Mouse (Mus musculus) mature B cell (primary cell): Measurements from ENCODE around the gene Cyp3a57.
"Not testable (repeated sequence)": the region's sequence is repeated elsewhere in the genome, so short reads cannot be mapped to it uniquely, and the experiment has no call there.

Source experiments
- in situ Hi-C: fragments of 300-500 bp; cut with MboI; formaldehyde crosslinking; loops from 2 replicates; pipeline ENCODE4 v1.14.3; 2019

Gene Cyp3a57

GRCm38 (mm10) chr5:145344941-145345340 lies at the start of gene Cyp3a57:
Gene Cyp3a57, plus strand, starts transcription at chr5:145345279.
- in situ Hi-C loops, result no loop called here

- in situ Hi-C loops, result no loop called here
Observed at GRCm38 (mm10) chr5:145300469-145300868, 44.6 kb upstream of the Cyp3a57 start.

GRCm38 (mm10) chr5:145301796-145302195 lies 43.3 kb upstream of the Cyp3a57 start:
- in situ Hi-C loops, result not testable (repeated sequence)

GRCm38 (mm10) chr5:145302424-145302823 lies 42.7 kb upstream of the Cyp3a57 start:
- in situ Hi-C loops, result no loop called here

GRCm38 (mm10) chr5:145306953-145307352 lies 38.1 kb upstream of the Cyp3a57 start:
- in situ Hi-C loops, result not testable (repeated sequence)

- in situ Hi-C loops, result not testable (repeated sequence)
Observed at GRCm38 (mm10) chr5:145307811-145308210, 37.3 kb upstream of the Cyp3a57 start.

GRCm38 (mm10) chr5:145313845-145314244 lies 31.2 kb upstream of the Cyp3a57 start:
- in situ Hi-C loops, result no loop called here

GRCm38 (mm10) chr5:145317141-145317540 lies 27.9 kb upstream of the Cyp3a57 start:
- in situ Hi-C loops, result no loop called here

- in situ Hi-C loops, result not testable (repeated sequence)
Observed at GRCm38 (mm10) chr5:145338756-145339155, 6.3 kb upstream of the Cyp3a57 start.

GRCm38 (mm10) chr5:145349697-145350096 lies 4.6 kb downstream of the Cyp3a57 start:
- in situ Hi-C loops, result no loop called here

GRCm38 (mm10) chr5:145353081-145353480 lies 8.0 kb downstream of the Cyp3a57 start:
- in situ Hi-C loops, result no loop called here

- in situ Hi-C loops, result not testable (repeated sequence)
Observed at GRCm38 (mm10) chr5:145415416-145415815, 70.3 kb downstream of the Cyp3a57 start.

- in situ Hi-C loops, result no loop called here
Observed at GRCm38 (mm10) chr5:145422287-145422686, 77.2 kb downstream of the Cyp3a57 start.

GRCm38 (mm10) chr5:145431004-145431403 lies 85.9 kb downstream of the Cyp3a57 start:
- in situ Hi-C loops, result no loop called here

GRCm38 (mm10) chr5:145433688-145434087 lies 88.6 kb downstream of the Cyp3a57 start:
- in situ Hi-C loops, result no loop called here
